Mouse (Mus musculus) E14TG2a.4 (cell line): ENCODE results near the gene Tmem201.

Source experiments
- CTCF ChIP-seq: conservative IDR thresholded peaks from 2 replicates; pipeline ENCODE4 v1.5.1; 2014; ENCODE audit warnings: low read length
- POU5F1 ChIP-seq: IDR thresholded peaks from 2 replicates; pipeline ENCODE4 v1.6.1; 2014; ENCODE audit warnings: low read length, borderline replicate concordance

DNA sequence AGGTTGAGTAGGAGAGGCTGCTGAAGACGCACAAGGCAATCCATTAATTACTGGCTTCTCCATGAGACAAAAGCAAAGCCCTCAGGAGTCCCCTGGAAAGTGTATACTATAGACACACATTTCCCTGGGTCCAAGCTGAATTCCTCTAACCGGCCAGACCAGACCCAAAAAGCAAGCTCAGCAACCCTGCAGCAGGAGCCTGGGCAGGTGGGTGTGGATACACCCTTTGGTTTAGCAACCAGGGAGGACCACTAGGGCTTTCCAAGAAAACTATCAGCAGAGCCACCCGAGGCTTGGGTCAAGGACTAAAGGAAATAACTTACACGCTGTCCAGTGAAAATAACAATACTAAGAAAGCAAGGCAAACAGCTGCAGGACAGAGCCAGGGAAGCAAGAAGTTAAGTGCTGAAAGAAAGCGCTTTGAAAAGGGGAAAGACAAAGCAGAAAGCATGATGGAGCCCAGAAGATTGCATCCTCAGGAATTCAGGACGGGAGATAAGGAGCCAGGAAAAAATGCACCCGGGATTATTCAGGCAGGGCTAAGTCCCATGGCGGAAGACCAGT, 62.9 kb downstream of the Tmem201 start:
- no peak for TF ChIP-seq CTCF
- TF ChIP-seq POU5F1: no peak
